Mouse (Mus musculus): ENCODE data around the gene Vmn1r221. TPM values are rescaled to one million over a fixed set of nuclear protein-coding genes. Genes with fewer than 3 reads are reported as not detected.

The Vmn1r221 gene
- not detected for polyA plus RNA-seq (2017; shearing (Covaris generic))

GRCm38 (mm10) chr13:23213827-23214226, at the start of gene Vmn1r221:
Vmn1r221 (plus strand) TSS chr13:23214127.

GRCm38 (mm10) chr13:23187875-23188274, 26.1 kb upstream of the Vmn1r221 start, which contains the start of gene Vmn1r220:
Vmn1r220 (minus strand) TSS chr13:23187975.

GRCm38 (mm10) chr13:23235847-23236246, 21.9 kb downstream of the Vmn1r221 start, which contains the start of gene Vmn1r222:
Vmn1r222 (minus strand) TSS chr13:23235947.

GRCm38 (mm10) chr13:23246834-23247233, 32.9 kb downstream of the Vmn1r221 start, which contains the start of gene Vmn1r223:
Vmn1r223 (plus strand) TSS chr13:23247134.

Other genes with a start within 250 kb of the Vmn1r221 start
- not detected for gene Vmn1r213, start 206.5 kb upstream of the Vmn1r221 start, polyA plus RNA-seq (2017; shearing (Covaris generic))
- not detected for gene Vmn1r214, start 183.7 kb upstream of the Vmn1r221 start, polyA plus RNA-seq (2017; shearing (Covaris generic))
- not detected for gene Vmn1r215, start 146.1 kb upstream of the Vmn1r221 start, polyA plus RNA-seq (2017; shearing (Covaris generic))
- not detected for gene Vmn1r217, start 95.9 kb upstream of the Vmn1r221 start, polyA plus RNA-seq (2017; shearing (Covaris generic))
- 0.05 TPM for gene Vmn1r218, start 81.0 kb upstream of the Vmn1r221 start, polyA plus RNA-seq (2017; shearing (Covaris generic))
- not detected for gene Vmn1r219, start 54.8 kb upstream of the Vmn1r221 start, polyA plus RNA-seq (2017; shearing (Covaris generic))
- gene Vmn1r220, start 26.2 kb upstream of the Vmn1r221 start, polyA plus RNA-seq (2017; shearing (Covaris generic)), result not detected
- not detected for gene Vmn1r222, start 21.8 kb downstream of the Vmn1r221 start, polyA plus RNA-seq (2017; shearing (Covaris generic))
- gene Vmn1r223, start 33.0 kb downstream of the Vmn1r221 start, polyA plus RNA-seq (2017; shearing (Covaris generic)), result not detected
- 32.3 TPM for gene Zfp322a, start 155.1 kb downstream of the Vmn1r221 start, polyA plus RNA-seq (2017; shearing (Covaris generic))
- gene Abt1, start 209.7 kb downstream of the Vmn1r221 start, polyA plus RNA-seq (2017; shearing (Covaris generic)), result 12.4 TPM

Data from inflammation-experienced regulatory T-cells, adult 16 weeks (primary cell).